Mouse (Mus musculus) kidney, adult 2 months (tissue): ENCODE results near the gene Zfp292.

ENCODE experiments used
- CTCF ChIP-seq: fragments of 200-500 bp; conservative IDR thresholded peaks from 2 replicates; pipeline ENCODE4 v1.5.1; 2011; ENCODE audit warnings: low read depth, mild to moderate bottlenecking, control low read depth, low read length, moderate library complexity, mixed read lengths; ENCODE audit not compliant: insufficient read depth, insufficient read length
- POLR2A ChIP-seq: fragments of 200-500 bp; IDR thresholded peaks from one replicate; pipeline ENCODE4 v1.6.1; 2011; ENCODE audit warnings: low read depth, low read length, control low read depth

DNA sequence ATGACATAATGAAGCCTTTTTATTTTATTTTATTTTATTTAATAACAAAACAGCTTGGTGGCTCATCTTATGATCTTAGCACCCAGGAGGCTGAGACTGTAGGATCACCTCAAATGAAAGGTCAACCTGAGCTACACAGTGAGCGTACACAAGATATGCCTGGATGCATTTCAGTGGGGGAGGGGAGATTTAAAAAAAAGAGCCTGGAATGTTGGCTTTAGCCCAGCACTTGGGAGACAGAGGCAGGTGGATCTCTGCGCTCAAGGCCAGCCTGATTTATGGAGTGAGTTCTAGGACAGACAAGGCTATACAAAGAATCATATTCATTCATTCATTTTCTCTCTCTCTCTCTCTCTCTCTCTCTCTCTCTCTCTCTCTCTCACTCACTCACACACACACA, 32.6 kb downstream of the Zfp292 start:
- TF ChIP-seq POLR2A, result no peak
- TF ChIP-seq CTCF, result no peak
